Mouse (Mus musculus): Measurements from ENCODE around the gene 4930435E12Rik. TPM values are rescaled to one million over a fixed set of nuclear protein-coding genes. Genes with fewer than 3 reads are reported as not detected.

Gene 4930435E12Rik
- polyA plus RNA-seq, 1 experiment = not detected

GRCm38 (mm10) chr16:38774964-38775746, 53.4 kb downstream of the 4930435E12Rik start:
- TF ChIP-seq CTCF (IDR thresholded peaks at IDR 0.05; ENCODE audit: insufficient read depth, low read length) (no peak), POLR2A (IDR thresholded peaks at IDR 0.05; ENCODE audit: borderline replicate concordance, extremely low read depth, low read depth, low read length) (no peak)
- no peak overlapping the region for H3K4me3 ChIP-seq (replicated peaks; ENCODE audit: extremely low read depth, low read depth, low read length)
- WGBS = 65% methylated on average over 7 of the region's 7 CpGs
- peaks cover 3% of the 10 kb centered on the region for H3K4me1 ChIP-seq (ENCODE audit: control insufficient read depth, insufficient read depth, low read length)
- DNase-seq = no peak

GRCm38 (mm10) chr16:38772906-38773496, 55.5 kb downstream of the 4930435E12Rik start:
- Histone ChIP-seq H3K4me3 (replicated peaks; ENCODE audit: extremely low read depth, low read depth, low read length) (no peak overlapping the region), H3K4me1 (ENCODE audit: control insufficient read depth, insufficient read depth, low read length) (peaks cover 3% of the 10 kb centered on the region)
- DNase-seq = no peak
- 21% methylated on average over 12 of the region's 12 CpGs for WGBS
- no peak for TF ChIP-seq CTCF (IDR thresholded peaks at IDR 0.05; ENCODE audit: insufficient read depth, low read length)
- TF ChIP-seq POLR2A (IDR thresholded peaks at IDR 0.05; ENCODE audit: borderline replicate concordance, extremely low read depth, low read depth, low read length) = no peak

DNA sequence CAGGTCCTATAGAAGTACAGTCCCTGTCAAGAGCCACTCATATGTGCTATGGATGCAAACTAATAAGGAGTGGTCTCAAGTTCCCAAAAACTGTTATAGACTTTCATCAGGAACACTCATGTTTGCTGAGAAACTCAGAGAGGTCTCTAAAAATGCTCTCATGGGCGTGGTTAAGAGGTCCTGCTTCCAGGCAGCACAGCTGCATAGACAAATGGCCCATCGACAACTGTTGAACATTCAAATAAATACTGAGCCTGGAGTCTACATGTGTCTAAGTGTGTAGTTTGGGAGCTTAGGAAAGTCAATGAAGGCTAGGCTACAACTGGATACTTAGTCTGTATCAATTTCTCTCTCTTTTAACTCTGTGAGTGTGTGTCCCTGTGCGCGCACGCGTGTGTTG, 57.4 kb downstream of the 4930435E12Rik start:
- TF ChIP-seq CTCF (IDR thresholded peaks at IDR 0.05; ENCODE audit: insufficient read depth, low read length) (no peak), POLR2A (IDR thresholded peaks at IDR 0.05; ENCODE audit: borderline replicate concordance, extremely low read depth, low read depth, low read length) (no peak)
- Histone ChIP-seq H3K4me1 (ENCODE audit: control insufficient read depth, insufficient read depth, low read length) (peaks cover 3% of the 10 kb centered on the region), H3K4me3 (replicated peaks; ENCODE audit: extremely low read depth, low read depth, low read length) (no peak overlapping the region)
- DNase-seq = no peak
- WGBS = 84% methylated on average over 6 of the region's 6 CpGs

DNA sequence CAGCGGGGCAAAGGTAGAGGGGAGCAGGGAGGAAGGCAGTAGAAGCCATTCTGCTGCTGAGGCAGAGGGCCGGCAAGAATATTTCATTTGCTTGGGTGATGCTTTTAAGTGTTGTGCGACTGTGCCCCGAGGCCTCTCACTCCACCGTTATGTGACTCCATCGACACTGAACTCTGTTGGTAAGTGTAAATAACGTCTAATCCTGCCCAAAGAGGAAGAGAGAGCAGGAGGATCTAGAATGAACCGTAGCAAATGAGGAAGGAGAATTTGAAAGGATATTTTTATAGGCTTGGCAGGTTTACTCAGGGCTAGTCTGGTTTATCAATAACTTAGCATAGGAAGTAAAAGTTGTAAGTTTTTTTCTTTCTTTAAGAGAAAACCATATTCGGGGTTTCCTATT, 59.0 kb downstream of the 4930435E12Rik start:
- 63% methylated on average over 9 of the region's 9 CpGs for WGBS
- Histone ChIP-seq H3K4me3 (replicated peaks; ENCODE audit: extremely low read depth, low read depth, low read length) (no peak overlapping the region), H3K4me1 (ENCODE audit: control insufficient read depth, insufficient read depth, low read length) (peaks cover 3% of the 10 kb centered on the region)
- no peak for DNase-seq
- no peak for TF ChIP-seq CTCF (IDR thresholded peaks at IDR 0.05; ENCODE audit: insufficient read depth, low read length)
- TF ChIP-seq POLR2A (IDR thresholded peaks at IDR 0.05; ENCODE audit: borderline replicate concordance, extremely low read depth, low read depth, low read length) = no peak

GRCm38 (mm10) chr16:38768386-38768785, 60.2 kb downstream of the 4930435E12Rik start:
- DNase-seq = no peak
- TF ChIP-seq CTCF (IDR thresholded peaks at IDR 0.05; ENCODE audit: insufficient read depth, low read length) (no peak), POLR2A (IDR thresholded peaks at IDR 0.05; ENCODE audit: borderline replicate concordance, extremely low read depth, low read depth, low read length) (no peak)
- Histone ChIP-seq H3K4me3 (replicated peaks; ENCODE audit: extremely low read depth, low read depth, low read length) (no peak overlapping the region), H3K4me1 (ENCODE audit: control insufficient read depth, insufficient read depth, low read length) (peaks cover 5% of the 10 kb centered on the region)
- WGBS = 86% methylated on average over 8 of the region's 8 CpGs

GRCm38 (mm10) chr16:38767761-38768160, 60.8 kb downstream of the 4930435E12Rik start:
- no peak for TF ChIP-seq CTCF (IDR thresholded peaks at IDR 0.05; ENCODE audit: insufficient read depth, low read length)
- no peak for TF ChIP-seq POLR2A (IDR thresholded peaks at IDR 0.05; ENCODE audit: borderline replicate concordance, extremely low read depth, low read depth, low read length)
- Histone ChIP-seq H3K4me3 (replicated peaks; ENCODE audit: extremely low read depth, low read depth, low read length) (no peak overlapping the region), H3K4me1 (ENCODE audit: control insufficient read depth, insufficient read depth, low read length) (peaks cover 10% of the 10 kb centered on the region)
- no peak for DNase-seq
- 81% methylated on average over 8 of the region's 8 CpGs for WGBS

DNA sequence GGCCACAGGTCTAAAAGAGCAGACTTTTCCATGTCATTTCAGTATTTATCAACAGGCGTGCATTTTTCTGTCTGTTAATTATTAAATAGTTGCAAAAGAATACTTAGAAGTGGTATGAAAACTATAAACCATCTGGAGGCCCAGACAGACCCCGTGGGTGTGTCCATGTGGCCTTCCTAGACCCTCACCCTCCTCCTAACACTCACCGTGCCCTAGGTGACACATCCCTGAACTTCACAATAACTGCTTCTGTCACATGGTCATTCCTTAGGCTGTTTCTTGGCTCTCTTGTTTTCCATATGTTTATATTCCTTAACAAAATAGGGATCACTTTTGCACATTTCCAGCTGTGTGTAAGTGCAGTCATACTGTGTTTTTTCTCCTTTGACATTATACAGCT, 61.9 kb downstream of the 4930435E12Rik start:
- H3K4me1 ChIP-seq (ENCODE audit: control insufficient read depth, insufficient read depth, low read length) = peaks cover 9% of the 10 kb centered on the region; the same call in 1 of the 2 replicates
- DNase-seq = no peak
- no peak for TF ChIP-seq CTCF (IDR thresholded peaks at IDR 0.05; ENCODE audit: insufficient read depth, low read length)
- TF ChIP-seq POLR2A (IDR thresholded peaks at IDR 0.05; ENCODE audit: borderline replicate concordance, extremely low read depth, low read depth, low read length) = no peak
- WGBS = 62% methylated on average over 3 of the region's 3 CpGs
- no peak overlapping the region for H3K4me3 ChIP-seq (replicated peaks; ENCODE audit: extremely low read depth, low read depth, low read length)

- 54% methylated on average over 4 of the region's 4 CpGs for WGBS
- DNase-seq = no peak
- no peak overlapping the region for H3K4me3 ChIP-seq (replicated peaks; ENCODE audit: extremely low read depth, low read depth, low read length)
- TF ChIP-seq POLR2A (IDR thresholded peaks at IDR 0.05; ENCODE audit: borderline replicate concordance, extremely low read depth, low read depth, low read length) (no peak), CTCF (IDR thresholded peaks at IDR 0.05; ENCODE audit: insufficient read depth, low read length) (no peak)
- peaks cover 12% of the 10 kb centered on the region; the same call in 1 of the 2 replicates for H3K4me1 ChIP-seq (ENCODE audit: control insufficient read depth, insufficient read depth, low read length)
These were observed 65.0 kb downstream of the 4930435E12Rik start for GRCm38 (mm10) chr16:38763508-38763907.

DNA sequence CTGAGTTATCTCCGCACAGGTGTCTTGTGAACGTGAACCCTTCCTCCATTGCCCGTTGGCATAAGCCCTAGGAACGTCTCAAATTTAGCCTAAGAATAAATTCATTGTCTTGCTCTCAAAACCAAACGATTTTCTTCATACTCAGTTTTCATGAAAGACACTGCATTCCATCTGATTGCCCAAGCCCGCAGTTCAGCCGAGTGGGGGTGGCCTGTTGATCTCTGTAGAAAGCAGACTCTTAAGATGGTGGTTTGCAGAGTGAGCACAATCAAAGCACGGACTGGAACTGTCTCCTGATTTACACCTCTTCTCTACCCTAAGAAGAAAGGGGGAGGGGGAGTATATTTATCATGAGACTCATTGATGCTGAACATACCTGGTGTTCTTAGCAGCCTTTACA, 66.1 kb downstream of the 4930435E12Rik start:
- DNase-seq = no peak
- WGBS = 74% methylated on average over 8 of the region's 8 CpGs
- no peak for TF ChIP-seq POLR2A (IDR thresholded peaks at IDR 0.05; ENCODE audit: borderline replicate concordance, extremely low read depth, low read depth, low read length)
- TF ChIP-seq CTCF (IDR thresholded peaks at IDR 0.05; ENCODE audit: insufficient read depth, low read length) = no peak
- H3K4me3 ChIP-seq (replicated peaks; ENCODE audit: extremely low read depth, low read depth, low read length) = no peak overlapping the region
- H3K4me1 ChIP-seq (ENCODE audit: control insufficient read depth, insufficient read depth, low read length) = peaks cover 14% of the 10 kb centered on the region; the same call in 1 of the 2 replicates

Other genes starting within 250 kb of the 4930435E12Rik start
- 43.9 and 46.8 TPM in 2 replicates for gene Arhgap31, start 115.5 kb downstream of the 4930435E12Rik start, polyA plus RNA-seq (2012; rRNA removed)
- gene B4galt4, start 86.5 kb downstream of the 4930435E12Rik start, polyA plus RNA-seq (2012; rRNA removed) = 18.0 and 21.4 TPM in 2 replicates
- gene Upk1b, start 28.4 kb downstream of the 4930435E12Rik start, polyA plus RNA-seq (2012; rRNA removed) = 36.4 and 68.1 TPM in 2 replicates
- 0.75 and 1.3 TPM in 2 replicates for gene Igsf11, start 63.9 kb upstream of the 4930435E12Rik start, polyA plus RNA-seq (2012; rRNA removed)

Measured in lung, adult 2 months (tissue).